Mouse (Mus musculus): Measurements from ENCODE around the gene Nol11. TPM values are rescaled to one million over a fixed set of nuclear protein-coding genes. Genes with fewer than 3 reads are reported as not detected.
A peak's percentile ranks its signal among the peaks of the same experiment; 100 is the strongest.
"Not testable (repeated sequence)": the region's sequence is repeated elsewhere in the genome, so short reads cannot be mapped to it uniquely, and the experiment has no call there.

Gene Nol11
- polyA plus RNA-seq, 1 experiment from 2014 or later, result 76.8 TPM

- Histone ChIP-seq H3K36me3 (ENCODE audit: control insufficient read depth, insufficient read depth, low read length) (no peaks in the 10 kb centered on the region), H3K4me1 (replicated peaks; ENCODE audit: control insufficient read depth, insufficient read depth, low read length) (peaks cover 3% of the 10 kb centered on the region; the same call in 1 of the 2 replicates), H3K4me3 (ENCODE audit: low read depth, low read length) (peak overlapping the region; percentile 76), H3K27me3 (ENCODE audit: control insufficient read depth, insufficient read depth, low read length) (no peaks in the 10 kb centered on the region), H3K9me3 (ENCODE audit: control insufficient read depth, low read length) (no peaks in the 10 kb centered on the region), H3K27ac (ENCODE audit: low read depth, low read length) (peak overlapping the region; percentile 92), H3K4me2 (ENCODE audit: low read depth, low read length, severe bottlenecking) (peak overlapping the region; percentile 76), H3K9ac (ENCODE audit: low read length) (peak overlapping the region; percentile 86)
- WGBS, result 2% methylated on average over 56 of the region's 65 CpGs
- ATAC-seq (replicated peaks; ENCODE audit: low FRiP score) (peak; percentile 56), DNase-seq (ENCODE audit: low spot score) (peak; percentile 82)
Measured at GRCm38 (mm10) chr11:107130879-107131748, 58.1 kb downstream of the Nol11 start.

- DNase-seq (ENCODE audit: low spot score), result no peak
- H3K27ac ChIP-seq (ENCODE audit: low read depth, low read length), result no peak overlapping the region
Measured at GRCm38 (mm10) chr11:107130221-107130788, 58.9 kb downstream of the Nol11 start.

GRCm38 (mm10) chr11:107129641-107130040, 59.5 kb downstream of the Nol11 start:
- Histone ChIP-seq H3K9me3 (ENCODE audit: control insufficient read depth, low read length) (no peaks in the 10 kb centered on the region), H3K4me3 (ENCODE audit: low read depth, low read length) (peak overlapping the region; percentile 76), H3K4me1 (replicated peaks; ENCODE audit: control insufficient read depth, insufficient read depth, low read length) (peaks cover 3% of the 10 kb centered on the region; the same call in 1 of the 2 replicates), H3K27ac (ENCODE audit: low read depth, low read length) (no peak overlapping the region), H3K27me3 (ENCODE audit: control insufficient read depth, insufficient read depth, low read length) (no peaks in the 10 kb centered on the region), H3K36me3 (ENCODE audit: control insufficient read depth, insufficient read depth, low read length) (no peaks in the 10 kb centered on the region), H3K4me2 (ENCODE audit: low read depth, low read length, severe bottlenecking) (peak overlapping the region; percentile 76), H3K9ac (ENCODE audit: low read length) (peak overlapping the region; percentile 86)
- ATAC-seq (replicated peaks; ENCODE audit: low FRiP score) (no peak), DNase-seq (ENCODE audit: low spot score) (no peak)
- 41% methylated on average over 2 of the region's 2 CpGs for WGBS

More at GRCm38 (mm10) chr11:107130221-107130788, 58.9 kb downstream of the Nol11 start:
- Histone ChIP-seq H3K9ac (ENCODE audit: low read length) (peak overlapping the region; percentile 86), H3K9me3 (ENCODE audit: control insufficient read depth, low read length) (no peaks in the 10 kb centered on the region), H3K4me2 (ENCODE audit: low read depth, low read length, severe bottlenecking) (peak overlapping the region; percentile 76), H3K27me3 (ENCODE audit: control insufficient read depth, insufficient read depth, low read length) (no peaks in the 10 kb centered on the region), H3K4me1 (replicated peaks; ENCODE audit: control insufficient read depth, insufficient read depth, low read length) (peaks cover 3% of the 10 kb centered on the region; the same call in 1 of the 2 replicates), H3K4me3 (ENCODE audit: low read depth, low read length) (peak overlapping the region; percentile 76), H3K36me3 (ENCODE audit: control insufficient read depth, insufficient read depth, low read length) (no peaks in the 10 kb centered on the region)
- no peak for ATAC-seq (replicated peaks; ENCODE audit: low FRiP score)
- 2% methylated on average over 18 of the region's 18 CpGs for WGBS

GRCm38 (mm10) chr11:107126716-107127115, 62.5 kb downstream of the Nol11 start:
- not testable (repeated sequence) for H3K4me3 ChIP-seq (ENCODE audit: low read depth, low read length); ATAC-seq (replicated peaks; ENCODE audit: low FRiP score); H3K9me3 ChIP-seq (ENCODE audit: control insufficient read depth, low read length); H3K4me2 ChIP-seq (ENCODE audit: low read depth, low read length, severe bottlenecking); H3K27me3 ChIP-seq (ENCODE audit: control insufficient read depth, insufficient read depth, low read length); H3K27ac ChIP-seq (ENCODE audit: low read depth, low read length); H3K4me1 ChIP-seq (replicated peaks; ENCODE audit: control insufficient read depth, insufficient read depth, low read length); H3K9ac ChIP-seq (ENCODE audit: low read length); H3K36me3 ChIP-seq (ENCODE audit: control insufficient read depth, insufficient read depth, low read length); DNase-seq (ENCODE audit: low spot score)
- 97% methylated on average over 1 of the region's 2 CpGs for WGBS

GRCm38 (mm10) chr11:107125011-107125410, 64.2 kb downstream of the Nol11 start:
- Histone ChIP-seq H3K27me3 (ENCODE audit: control insufficient read depth, insufficient read depth, low read length) (no peaks in the 10 kb centered on the region), H3K4me3 (ENCODE audit: low read depth, low read length) (no peak overlapping the region), H3K9me3 (ENCODE audit: control insufficient read depth, low read length) (no peaks in the 10 kb centered on the region), H3K9ac (ENCODE audit: low read length) (no peak overlapping the region), H3K27ac (ENCODE audit: low read depth, low read length) (no peak overlapping the region), H3K4me1 (replicated peaks; ENCODE audit: control insufficient read depth, insufficient read depth, low read length) (peaks cover 5% of the 10 kb centered on the region; the same call in 1 of the 2 replicates), H3K4me2 (ENCODE audit: low read depth, low read length, severe bottlenecking) (no peak overlapping the region), H3K36me3 (ENCODE audit: control insufficient read depth, insufficient read depth, low read length) (no peaks in the 10 kb centered on the region)
- WGBS, result 90% methylated on average over 4 of the region's 4 CpGs
- DNase-seq (ENCODE audit: low spot score) (no peak), ATAC-seq (replicated peaks; ENCODE audit: low FRiP score) (no peak)

GRCm38 (mm10) chr11:107124327-107124731, 64.9 kb downstream of the Nol11 start:
- Histone ChIP-seq H3K27me3 (ENCODE audit: control insufficient read depth, insufficient read depth, low read length) (no peaks in the 10 kb centered on the region), H3K9ac (ENCODE audit: low read length) (no peak overlapping the region), H3K4me2 (ENCODE audit: low read depth, low read length, severe bottlenecking) (no peak overlapping the region), H3K4me3 (ENCODE audit: low read depth, low read length) (no peak overlapping the region), H3K36me3 (ENCODE audit: control insufficient read depth, insufficient read depth, low read length) (no peaks in the 10 kb centered on the region), H3K27ac (ENCODE audit: low read depth, low read length) (no peak overlapping the region), H3K9me3 (ENCODE audit: control insufficient read depth, low read length) (no peaks in the 10 kb centered on the region), H3K4me1 (replicated peaks; ENCODE audit: control insufficient read depth, insufficient read depth, low read length) (peaks cover 2% of the 10 kb centered on the region; the same call in 1 of the 2 replicates)
- ATAC-seq (replicated peaks; ENCODE audit: low FRiP score) (no peak), DNase-seq (ENCODE audit: low spot score) (no peak)
- 52% methylated on average over 7 of the region's 7 CpGs for WGBS

GRCm38 (mm10) chr11:107117789-107118188, 71.4 kb downstream of the Nol11 start:
- no peaks in the 10 kb centered on the region for H3K36me3 ChIP-seq (ENCODE audit: control insufficient read depth, insufficient read depth, low read length)
- H3K4me3 ChIP-seq (ENCODE audit: low read depth, low read length), result no peak overlapping the region
- H3K27ac ChIP-seq (ENCODE audit: low read depth, low read length), result no peak overlapping the region
- H3K4me2 ChIP-seq (ENCODE audit: low read depth, low read length, severe bottlenecking), result no peak overlapping the region
- peaks cover 11% of the 10 kb centered on the region; the same call in 1 of the 2 replicates for H3K4me1 ChIP-seq (replicated peaks; ENCODE audit: control insufficient read depth, insufficient read depth, low read length)
- no peak overlapping the region for H3K9ac ChIP-seq (ENCODE audit: low read length)
- H3K27me3 ChIP-seq (ENCODE audit: control insufficient read depth, insufficient read depth, low read length), result no peaks in the 10 kb centered on the region
- no peaks in the 10 kb centered on the region for H3K9me3 ChIP-seq (ENCODE audit: control insufficient read depth, low read length)
- DNase-seq (ENCODE audit: low spot score), result no peak
- no peak for ATAC-seq (replicated peaks; ENCODE audit: low FRiP score)
- WGBS, result 88% methylated on average over 12 of the region's 12 CpGs

Measured in forebrain, embryonic 11.5 days (tissue).